Mouse (Mus musculus) splenic B cell, adult 2 months (primary cell): Measurements from ENCODE around the gene Rpl18a.
A peak's percentile ranks its signal among the peaks of the same experiment; 100 is the strongest.

Experiments used
- DNase-seq: peaks from one replicate; pipeline ENCODE4 v3.0.0-alpha.2; 2011; ENCODE audit warnings: low read depth, low spot score
- H3K27me3 ChIP-seq: 2 replicates; pipeline ENCODE4 v1.6.1; 2012; ENCODE audit warnings: mild to moderate bottlenecking, low read length, moderate library complexity, mixed read lengths; ENCODE audit not compliant: control insufficient read depth, poor library complexity, insufficient read depth, severe bottlenecking
- H3K36me3 ChIP-seq: 2 replicates; pipeline ENCODE4 v1.6.1; 2012; ENCODE audit warnings: mild to moderate bottlenecking, low read length, moderate library complexity, mixed read lengths; ENCODE audit not compliant: control insufficient read depth, poor library complexity, insufficient read depth, severe bottlenecking

Gene Rpl18a

GRCm38 (mm10) chr8:70897021-70897680 is at the start of gene Rpl18a:
Gene Rpl18a, minus strand, starts transcription at chr8:70897412.
- no peaks in the 10 kb centered on the region for H3K27me3 ChIP-seq
- H3K36me3 ChIP-seq: peaks cover 13% of the 10 kb centered on the region
- peak; percentile 98 for DNase-seq

GRCm38 (mm10) chr8:70943187-70943586 is 46.0 kb upstream of the Rpl18a start:
- Histone ChIP-seq H3K36me3 (no peaks in the 10 kb centered on the region), H3K27me3 (peaks cover 2% of the 10 kb centered on the region; the same call in 1 of the 2 replicates)
- no peak for DNase-seq

- peak; percentile 26 for DNase-seq
- H3K36me3 ChIP-seq: no peaks in the 10 kb centered on the region
- H3K27me3 ChIP-seq: peaks cover 2% of the 10 kb centered on the region; the same call in 1 of the 2 replicates
Measured at GRCm38 (mm10) chr8:70941478-70941877, 44.3 kb upstream of the Rpl18a start.

- DNase-seq: no peak
- peaks cover 2% of the 10 kb centered on the region; the same call in 1 of the 2 replicates for H3K27me3 ChIP-seq
- no peaks in the 10 kb centered on the region for H3K36me3 ChIP-seq
Measured at GRCm38 (mm10) chr8:70937200-70937599, 40.0 kb upstream of the Rpl18a start.

- Histone ChIP-seq H3K27me3 (no peaks in the 10 kb centered on the region), H3K36me3 (no peaks in the 10 kb centered on the region)
- no peak for DNase-seq
Measured at GRCm38 (mm10) chr8:70934786-70935185, 37.6 kb upstream of the Rpl18a start.

- DNase-seq: no peak
- Histone ChIP-seq H3K27me3 (no peaks in the 10 kb centered on the region), H3K36me3 (no peaks in the 10 kb centered on the region)
Measured at GRCm38 (mm10) chr8:70933036-70933435, 35.8 kb upstream of the Rpl18a start.

GRCm38 (mm10) chr8:70931731-70932130 is 34.5 kb upstream of the Rpl18a start:
- Histone ChIP-seq H3K27me3 (no peaks in the 10 kb centered on the region), H3K36me3 (no peaks in the 10 kb centered on the region)
- DNase-seq: no peak

- Histone ChIP-seq H3K36me3 (no peaks in the 10 kb centered on the region), H3K27me3 (no peaks in the 10 kb centered on the region)
- no peak for DNase-seq
Measured at GRCm38 (mm10) chr8:70928778-70929322, 31.6 kb upstream of the Rpl18a start.

- H3K36me3 ChIP-seq: no peaks in the 10 kb centered on the region
- no peaks in the 10 kb centered on the region for H3K27me3 ChIP-seq
- no peak for DNase-seq
Measured at GRCm38 (mm10) chr8:70928096-70928495, 30.9 kb upstream of the Rpl18a start.

GRCm38 (mm10) chr8:70926396-70926795 is 29.2 kb upstream of the Rpl18a start:
- Histone ChIP-seq H3K27me3 (no peaks in the 10 kb centered on the region), H3K36me3 (no peaks in the 10 kb centered on the region)
- DNase-seq: no peak

GRCm38 (mm10) chr8:70925754-70926153 is 28.5 kb upstream of the Rpl18a start:
- H3K36me3 ChIP-seq: no peaks in the 10 kb centered on the region
- no peaks in the 10 kb centered on the region for H3K27me3 ChIP-seq
- no peak for DNase-seq

- H3K36me3 ChIP-seq: no peaks in the 10 kb centered on the region
- DNase-seq: no peak
- no peaks in the 10 kb centered on the region for H3K27me3 ChIP-seq
Measured at GRCm38 (mm10) chr8:70924151-70924550, 26.9 kb upstream of the Rpl18a start.

- Histone ChIP-seq H3K36me3 (peaks cover 5% of the 10 kb centered on the region), H3K27me3 (no peaks in the 10 kb centered on the region)
- DNase-seq: no peak
Measured at GRCm38 (mm10) chr8:70920049-70920922, 23.1 kb upstream of the Rpl18a start.

- DNase-seq: no peak
- no peaks in the 10 kb centered on the region for H3K27me3 ChIP-seq
- peaks cover 5% of the 10 kb centered on the region for H3K36me3 ChIP-seq
Measured at GRCm38 (mm10) chr8:70914704-70915103, 17.5 kb upstream of the Rpl18a start.

- Histone ChIP-seq H3K27me3 (no peaks in the 10 kb centered on the region), H3K36me3 (peaks cover 5% of the 10 kb centered on the region; the same call in 1 of the 2 replicates)
- no peak for DNase-seq
Measured at GRCm38 (mm10) chr8:70913523-70913922, 16.3 kb upstream of the Rpl18a start.
